ENCODE assay signal across 11 mouse cellular contexts in genomic region chr11:8814097-8814790, GRCm38 (mm10).
DNase-seq lines count a peak whose midpoint lies in the region.
"Had no signal": no experiment of that assay in that cellular context is flagged by ENCODE, and none has a peak within 500 bp of the region (broad histone marks: within the 10 kb centered on the region; RNA-seq: fewer than 3 reads in every experiment).

No protein-coding gene starts in this region.

- peak; percentile 23 to 33 for DNase-seq in cerebellum, postnatal 14 days
- DNase-seq in cerebellum, postnatal 36 days: no peak
- peak; percentile 38 to 44 for DNase-seq in heart, postnatal 10 days
- peak; percentile 36 to 57 for DNase-seq in kidney, postnatal 36 days
- peak; percentile 86 for DNase-seq in lung, postnatal 36 days
- DNase-seq in frontal cortex, postnatal 25 days (ENCODE audit: low spot score in 2 of 2): no peak
- DNase-seq in ovary, postnatal 36 days (ENCODE audit: low spot score): no peak
- DNase-seq in gastrocnemius, postnatal 36 days: no peak
- DNase-seq: adrenal gland, adult 2 months; cerebellum, adult 2 months; right cerebral cortex, postnatal 25 days had no signal

- intact Hi-C loops in heart, postnatal 10 days (cut with DNase I): no loop called here
- intact Hi-C loops in gastrocnemius, postnatal 36 days (cut with DNase I): no loop called here

Comparison
In these comparisons a context has a peak if more than half of its experiments do, and no peak if none do; other contexts are left out.
1. DNase-seq: peak in cerebellum, postnatal 14 days (2 of 2), heart, postnatal 10 days (2 of 2), kidney, postnatal 36 days (2 of 2) and lung, postnatal 36 days (single experiment); none in cerebellum, postnatal 36 days (0 of 2), frontal cortex, postnatal 25 days (0 of 2), ovary, postnatal 36 days (single experiment) and gastrocnemius, postnatal 36 days (0 of 2).